Mouse (Mus musculus) liver, embryonic 11.5 days (tissue): ENCODE measurements at regions not wholly inside any gene's neighbourhood (a gene's known extent, or its start where the extent isn't known, plus 50 kb on each side); places are given as distances from the start of the nearest gene placed in this dataset.

ENCODE experiments used
- ATAC-seq: fragments of 200-750 bp; cut with Nextera tagmentation; replicated peaks from 2 replicates; pipeline ENCODE4 v1.8.0; 2017; ENCODE audit warnings: moderate number of reproducible peaks, mild to moderate bottlenecking, moderate TSS enrichment, moderate library complexity; ENCODE audit not compliant: low FRiP score
- DNase-seq: peaks from one replicate; pipeline ENCODE4 v3.0.0-alpha.2; 2017; ENCODE audit warnings: low spot score
- H3K27ac ChIP-seq: fragments of 300-500 bp; sonication (generic); 2 replicates; pipeline ENCODE4 v1.5.1; 2014; ENCODE audit warnings: mild to moderate bottlenecking, low read depth, low read length, control low read depth
- H3K27me3 ChIP-seq: fragments of 300-500 bp; sonication (generic); replicated peaks from 2 replicates; pipeline ENCODE4 v1.6.1; 2014; ENCODE audit warnings: low read length, mixed read lengths; ENCODE audit not compliant: control insufficient read depth, insufficient read depth
- H3K36me3 ChIP-seq: fragments of 300-500 bp; sonication (generic); 2 replicates; pipeline ENCODE4 v1.6.1; 2014; ENCODE audit warnings: mild to moderate bottlenecking, low read length, moderate library complexity, mixed read lengths; ENCODE audit not compliant: control insufficient read depth, insufficient read depth
- H3K4me1 ChIP-seq: fragments of 300-500 bp; sonication (generic); replicated peaks from 2 replicates; pipeline ENCODE4 v1.6.1; 2014; ENCODE audit warnings: low read length, mixed read lengths; ENCODE audit not compliant: control insufficient read depth, insufficient read depth
- H3K4me2 ChIP-seq: fragments of 300-500 bp; sonication (generic); 2 replicates; pipeline ENCODE4 v1.6.1; 2014; ENCODE audit warnings: mild to moderate bottlenecking, control low read depth, moderate library complexity
- H3K4me3 ChIP-seq: fragments of 300-500 bp; sonication (generic); 2 replicates; pipeline ENCODE4 v1.5.1; 2014; ENCODE audit warnings: low read depth, low read length, control low read depth
- H3K9ac ChIP-seq: fragments of 300-500 bp; sonication (generic); 2 replicates; pipeline ENCODE4 v1.6.1; 2014; ENCODE audit warnings: low read depth, low read length, control low read depth
- H3K9me3 ChIP-seq: fragments of 300-500 bp; sonication (generic); 2 replicates; pipeline ENCODE4 v1.6.1; 2016; ENCODE audit warnings: low read length, inconsistent platforms, mixed read lengths; ENCODE audit not compliant: control insufficient read depth
- WGBS: fragments of 180-500 bp; shearing (Covaris S2); extraction: QIAGEN DNeasy Blood & Tissue Kit; methylation state at CpG from one replicate; pipeline ENCODE4 v1.1.7; 2014; 5-methylcytosine and 5-hydroxymethylcytosine counted together

- peak; percentile 45 for ATAC-seq
- Histone ChIP-seq H3K9ac (peak overlapping the region; percentile 42; the same call in 1 of the 2 replicates), H3K4me1 (peaks cover 24% of the 10 kb centered on the region), H3K27ac (peak overlapping the region; percentile 86), H3K36me3 (no peaks in the 10 kb centered on the region), H3K27me3 (no peaks in the 10 kb centered on the region), H3K9me3 (no peaks in the 10 kb centered on the region), H3K4me3 (no peak overlapping the region), H3K4me2 (peak overlapping the region; percentile 21)
- DNase-seq = no peak
- WGBS = 31% methylated on average over 3 of the region's 3 CpGs
Observed at GRCm38 (mm10) chr5:75459758-75460354, 114.9 kb upstream of the Kit start.

- whole genome bisulfite sequencing = 27% methylated on average over 9 of the region's 9 CpGs
- Histone ChIP-seq H3K9me3 (no peaks in the 10 kb centered on the region), H3K27me3 (no peaks in the 10 kb centered on the region), H3K4me2 (peak overlapping the region; percentile 49), H3K36me3 (no peaks in the 10 kb centered on the region), H3K4me1 (peaks cover 24% of the 10 kb centered on the region), H3K27ac (peak overlapping the region; percentile 86), H3K4me3 (no peak overlapping the region), H3K9ac (peak overlapping the region; percentile 42; the same call in 1 of the 2 replicates)
- DNase-seq = peak; percentile 48
- ATAC-seq = peak; percentile 98
Observed at GRCm38 (mm10) chr5:75460414-75461025, 114.2 kb upstream of the Kit start.

GRCm38 (mm10) chr5:75461368-75461767, 113.3 kb upstream of the Kit start:
- H3K4me2 ChIP-seq = peak overlapping the region; percentile 9; the same call in 1 of the 2 replicates
- peak overlapping the region; percentile 46; the same call in 1 of the 2 replicates for H3K27ac ChIP-seq
- DNase-seq = no peak

GRCm38 (mm10) chr5:75463591-75463990, 111.1 kb upstream of the Kit start:
- Histone ChIP-seq H3K9ac (no peak overlapping the region), H3K27me3 (no peaks in the 10 kb centered on the region), H3K4me1 (peaks cover 20% of the 10 kb centered on the region), H3K4me3 (no peak overlapping the region), H3K27ac (no peak overlapping the region), H3K9me3 (no peaks in the 10 kb centered on the region), H3K36me3 (no peaks in the 10 kb centered on the region), H3K4me2 (no peak overlapping the region)
- DNase-seq = no peak
- no peak for ATAC-seq
- WGBS = 74% methylated on average over 4 of the region's 4 CpGs

More at GRCm38 (mm10) chr5:75461368-75461767, 113.3 kb upstream of the Kit start:
- Histone ChIP-seq H3K9me3 (no peaks in the 10 kb centered on the region), H3K9ac (no peak overlapping the region), H3K27me3 (no peaks in the 10 kb centered on the region), H3K36me3 (no peaks in the 10 kb centered on the region), H3K4me3 (no peak overlapping the region), H3K4me1 (peaks cover 24% of the 10 kb centered on the region)
- 33% methylated on average over 5 of the region's 5 CpGs for WGBS
- ATAC-seq = no peak

GRCm38 (mm10) chr5:75465701-75466100, 109.0 kb upstream of the Kit start:
- Histone ChIP-seq H3K27ac (no peak overlapping the region), H3K4me1 (peaks cover 7% of the 10 kb centered on the region; the same call in 1 of the 2 replicates), H3K9me3 (no peaks in the 10 kb centered on the region), H3K27me3 (no peaks in the 10 kb centered on the region), H3K4me2 (no peak overlapping the region), H3K9ac (no peak overlapping the region), H3K36me3 (no peaks in the 10 kb centered on the region), H3K4me3 (no peak overlapping the region)
- ATAC-seq = no peak
- DNase-seq = no peak
- 77% methylated on average over 7 of the region's 7 CpGs for WGBS

GRCm38 (mm10) chr5:75466941-75467340, 107.8 kb upstream of the Kit start:
- 66% methylated on average over 4 of the region's 4 CpGs for WGBS
- Histone ChIP-seq H3K36me3 (no peaks in the 10 kb centered on the region), H3K27me3 (no peaks in the 10 kb centered on the region), H3K4me2 (no peak overlapping the region), H3K9ac (no peak overlapping the region), H3K9me3 (no peaks in the 10 kb centered on the region), H3K27ac (no peak overlapping the region), H3K4me1 (peaks cover 7% of the 10 kb centered on the region; the same call in 1 of the 2 replicates), H3K4me3 (no peak overlapping the region)
- ATAC-seq (no peak), DNase-seq (no peak)

- ATAC-seq = no peak
- Histone ChIP-seq H3K4me3 (no peak overlapping the region), H3K9ac (no peak overlapping the region), H3K9me3 (no peaks in the 10 kb centered on the region), H3K4me1 (peaks cover 11% of the 10 kb centered on the region; the same call in 1 of the 2 replicates), H3K27me3 (no peaks in the 10 kb centered on the region), H3K4me2 (no peak overlapping the region), H3K27ac (no peak overlapping the region), H3K36me3 (no peaks in the 10 kb centered on the region)
- WGBS = 56% methylated on average over 6 of the region's 6 CpGs
- no peak for DNase-seq
Observed at GRCm38 (mm10) chr5:75467916-75468315, 106.8 kb upstream of the Kit start.

GRCm38 (mm10) chr5:75471010-75471409, 103.7 kb upstream of the Kit start:
- 61% methylated on average over 8 of the region's 8 CpGs for WGBS
- Histone ChIP-seq H3K9me3 (no peaks in the 10 kb centered on the region), H3K4me2 (no peak overlapping the region), H3K36me3 (no peaks in the 10 kb centered on the region), H3K4me3 (no peak overlapping the region), H3K4me1 (0 out of 2 replicates have a peak, but pooled peaks cover 7% of the 10 kb centered on the region), H3K27me3 (no peaks in the 10 kb centered on the region), H3K9ac (no peak overlapping the region), H3K27ac (no peak overlapping the region)
- no peak for DNase-seq
- no peak for ATAC-seq

GRCm38 (mm10) chr5:75472484-75472883, 102.2 kb upstream of the Kit start:
- H3K4me1 ChIP-seq = 0 out of 2 replicates have a peak, but pooled peaks cover 7% of the 10 kb centered on the region
- H3K4me3 ChIP-seq = no peak overlapping the region
- H3K27ac ChIP-seq = no peak overlapping the region
- H3K27me3 ChIP-seq = no peaks in the 10 kb centered on the region
- DNase-seq (no peak), ATAC-seq (no peak)
- no peak overlapping the region for H3K9ac ChIP-seq
- H3K9me3 ChIP-seq = no peaks in the 10 kb centered on the region
- H3K4me2 ChIP-seq = no peak overlapping the region
- 32% methylated on average over 3 of the region's 3 CpGs for WGBS
- no peaks in the 10 kb centered on the region for H3K36me3 ChIP-seq
